ENCODE assay signal across 16 mouse cellular contexts in the genomic region with DNA sequence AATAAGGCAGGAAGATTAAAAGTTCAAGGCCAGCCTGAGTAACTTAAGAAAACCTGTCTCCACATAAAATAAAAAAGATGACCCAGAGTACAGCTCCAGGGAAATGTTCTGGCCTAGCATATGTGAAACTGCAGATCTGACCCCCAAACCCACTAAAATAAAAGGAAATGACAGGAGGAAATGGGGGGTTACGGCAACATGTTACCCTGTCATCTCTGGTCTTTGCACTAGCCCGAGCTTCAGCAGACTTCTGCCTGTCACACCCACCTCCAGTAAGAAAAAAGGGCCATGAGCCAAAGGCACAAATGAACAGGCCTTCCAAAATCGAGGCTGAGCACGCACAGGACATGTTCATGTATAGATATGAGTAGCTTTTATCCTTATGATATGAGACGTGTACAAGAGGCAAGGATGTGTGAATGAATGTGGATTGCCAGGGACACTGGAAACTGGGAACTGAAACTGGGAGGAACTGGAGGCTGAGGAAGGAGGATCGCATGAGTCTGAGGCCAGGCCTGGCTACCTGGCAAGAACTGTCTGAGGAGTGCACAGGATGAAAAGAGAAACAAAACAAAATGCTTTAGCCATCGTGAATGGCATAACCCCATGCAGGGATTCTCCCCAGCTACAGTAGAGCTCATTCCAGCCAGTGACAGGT. TPM values are rescaled to one million over a fixed set of nuclear protein-coding genes. Genes with fewer than 3 reads are reported as not detected.
DNase-seq lines count a peak whose midpoint lies in the region; ATAC-seq lines count a peak whose summit lies in the region.
"Had no signal": no experiment of that assay in that cellular context is flagged by ENCODE, and none has a peak within 500 bp of the region (broad histone marks: within the 10 kb centered on the region; RNA-seq: fewer than 3 reads in every experiment).

No protein-coding gene starts in this region.

- no peak for DNase-seq in kidney, adult 11 months
- DNase-seq in adrenal gland, postnatal 14 days = no peak
- no peak for DNase-seq in thymus, adult 18-20 months
- DNase-seq: adrenal gland, adult 8-10 months; adrenal gland, postnatal 25 days; cerebellum, adult 11 months; cerebellum, adult 18-20 months; cerebellum, adult 8-10 months; cerebellum, adult 9-11 months; cerebellum, postnatal 14 days; cerebellum, postnatal 36 days; forebrain, postnatal 0 days had no signal

- 0 out of 2 replicates have a peak, but pooled peaks have one; percentile 27 for ATAC-seq in erythroblast, adult 5-6 weeks (replicated peaks; ENCODE audit: low FRiP score, poor library complexity, severe bottlenecking)
- peak; percentile 57 for ATAC-seq in megakaryocyte, adult 5-6 weeks (ENCODE audit: poor library complexity, severe bottlenecking)
- ATAC-seq in monocyte, adult 5-6 weeks (replicated peaks; ENCODE audit: insufficient number of reproducible peaks, low FRiP score, low TSS enrichment, poor library complexity, severe bottlenecking) = peak; percentile 16
- ATAC-seq: forebrain, embryonic 14.5 days; forebrain, postnatal 0 days had no signal

RNA-seq across cellular contexts. Expression of gene Cog7, which starts 19.5 kb away (rescaled TPM):
- 0.19 and 4.4 TPM in 2 replicates for total RNA-seq in erythroblast, adult 5-6 weeks (2015; ENCODE audit: low replicate concordance)
- 2.5 and 4.2 TPM in 2 replicates for total RNA-seq in erythroblast, adult 5-6 weeks (2017; ENCODE audit: low replicate concordance)
- total RNA-seq in megakaryocyte, adult 5-6 weeks (2015) = 7.6 and 7.7 TPM in 2 replicates
- total RNA-seq in megakaryocyte, adult 5-6 weeks (2017) = 7.8 and 8.3 TPM in 2 replicates
- 10.6 to 15.1 TPM (median 14.6 TPM) in 3 replicates for total RNA-seq in monocyte, adult 5-6 weeks (2017)
- 22.8 and 24.7 TPM in 2 replicates for total RNA-seq in adrenal gland, postnatal 14 days (2021)

RNA-seq across cellular contexts. Expression of gene Gga2, which starts 59.0 kb away (rescaled TPM):
- total RNA-seq in erythroblast, adult 5-6 weeks (2015; ENCODE audit: low replicate concordance) = 3.6 and 5.4 TPM in 2 replicates
- total RNA-seq in erythroblast, adult 5-6 weeks (2017; ENCODE audit: low replicate concordance) = 3.2 and 5.2 TPM in 2 replicates
- 3.9 and 5.2 TPM in 2 replicates for total RNA-seq in megakaryocyte, adult 5-6 weeks (2015)
- total RNA-seq in megakaryocyte, adult 5-6 weeks (2017) = 3.4 and 5.1 TPM in 2 replicates
- 6.1 to 7.8 TPM (median 7.4 TPM) in 3 replicates for total RNA-seq in monocyte, adult 5-6 weeks (2017)
- 20.3 and 28.1 TPM in 2 replicates for total RNA-seq in adrenal gland, postnatal 14 days (2021)
